Mouse (Mus musculus) megakaryocyte-erythroid progenitor cell, adult 5-6 weeks (primary cell): ENCODE data around the gene 1700025G04Rik. TPM values are rescaled to one million over a fixed set of nuclear protein-coding genes. Genes with fewer than 3 reads are reported as not detected.

Experiments used
- ATAC-seq: replicated peaks from 2 replicates; pipeline ENCODE4 v1.8.0; 2016; ENCODE audit warnings: mild to moderate bottlenecking, inconsistent platforms; ENCODE audit not compliant: severe bottlenecking, poor library complexity, low FRiP score, low TSS enrichment
- total RNA-seq, 2 experiments: library from RNA; stranded (forward) in 1 of 2; stranded (reverse) in 1 of 2; fragments of 200-1000, 215-1000 nt in 1 of 2; fragments of >200 nt in 1 of 2; fragmentation: Nextera tagmentation in 1 of 2; gene quantifications; 2 replicates each; pipeline ENCODE4 v1.2.3; 2014 to 2017

The 1700025G04Rik gene
- total RNA-seq, 2 experiments from 2014 or later = 0.04 to 2.0 TPM

GRCm38 (mm10) chr1:152039588-152039987 is 50.3 kb downstream of the 1700025G04Rik start:
- ATAC-seq = no peak

DNA sequence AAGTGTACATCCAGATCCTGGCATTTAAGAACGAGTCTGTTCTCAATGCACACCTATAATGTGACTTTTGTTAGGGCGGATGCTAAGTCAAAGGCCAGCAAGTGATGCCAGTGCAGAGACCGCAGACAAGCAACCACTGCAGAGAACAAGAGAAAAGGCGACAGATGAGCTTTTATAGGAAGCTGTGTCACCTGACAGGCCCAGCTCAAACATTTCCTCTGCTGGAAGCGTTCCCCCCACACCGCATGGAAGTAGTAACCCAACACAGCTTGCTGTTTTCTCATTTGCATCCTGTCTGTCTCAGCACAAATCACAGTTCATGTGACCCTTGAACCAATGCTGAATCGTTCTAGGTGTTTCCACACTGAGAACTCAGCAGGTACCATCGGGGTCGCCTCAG is 51.8 kb downstream of the 1700025G04Rik start:
- ATAC-seq = no peak

GRCm38 (mm10) chr1:152037589-152037988 is 52.3 kb downstream of the 1700025G04Rik start:
- 0 out of 2 replicates have a peak, but pooled peaks have one; percentile 37 for ATAC-seq

GRCm38 (mm10) chr1:152034766-152035165 is 55.2 kb downstream of the 1700025G04Rik start:
- ATAC-seq = no peak

- ATAC-seq = no peak
These were observed 56.2 kb downstream of the 1700025G04Rik start for GRCm38 (mm10) chr1:152033731-152034130.

- no peak for ATAC-seq
These were observed 57.8 kb downstream of the 1700025G04Rik start for GRCm38 (mm10) chr1:152032144-152032543.

GRCm38 (mm10) chr1:152030546-152030945 is 59.4 kb downstream of the 1700025G04Rik start:
- no peak for ATAC-seq

- ATAC-seq = no peak
These were observed 61.2 kb downstream of the 1700025G04Rik start for GRCm38 (mm10) chr1:152028718-152029117.

DNA sequence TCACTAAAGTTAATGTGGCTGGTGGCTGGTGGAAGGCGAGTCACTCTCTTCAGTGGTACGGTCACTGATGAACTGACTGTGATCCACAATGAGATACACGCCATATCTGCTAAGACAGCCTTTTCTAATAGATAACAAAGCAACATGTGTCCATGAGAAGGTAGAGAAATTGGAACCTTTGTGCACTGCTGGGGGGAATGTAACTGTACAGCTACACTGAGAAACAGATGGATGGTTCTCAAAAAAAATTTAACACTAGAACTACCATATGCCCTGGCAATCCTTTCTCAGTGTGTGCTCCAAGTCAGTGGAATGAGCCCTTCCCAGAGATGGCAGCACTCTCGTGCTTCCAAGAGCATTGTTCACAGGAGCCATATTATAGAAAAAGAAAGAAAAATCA is 63.2 kb downstream of the 1700025G04Rik start:
- no peak for ATAC-seq

GRCm38 (mm10) chr1:152025308-152025707 is 64.6 kb downstream of the 1700025G04Rik start:
- no peak for ATAC-seq

DNA sequence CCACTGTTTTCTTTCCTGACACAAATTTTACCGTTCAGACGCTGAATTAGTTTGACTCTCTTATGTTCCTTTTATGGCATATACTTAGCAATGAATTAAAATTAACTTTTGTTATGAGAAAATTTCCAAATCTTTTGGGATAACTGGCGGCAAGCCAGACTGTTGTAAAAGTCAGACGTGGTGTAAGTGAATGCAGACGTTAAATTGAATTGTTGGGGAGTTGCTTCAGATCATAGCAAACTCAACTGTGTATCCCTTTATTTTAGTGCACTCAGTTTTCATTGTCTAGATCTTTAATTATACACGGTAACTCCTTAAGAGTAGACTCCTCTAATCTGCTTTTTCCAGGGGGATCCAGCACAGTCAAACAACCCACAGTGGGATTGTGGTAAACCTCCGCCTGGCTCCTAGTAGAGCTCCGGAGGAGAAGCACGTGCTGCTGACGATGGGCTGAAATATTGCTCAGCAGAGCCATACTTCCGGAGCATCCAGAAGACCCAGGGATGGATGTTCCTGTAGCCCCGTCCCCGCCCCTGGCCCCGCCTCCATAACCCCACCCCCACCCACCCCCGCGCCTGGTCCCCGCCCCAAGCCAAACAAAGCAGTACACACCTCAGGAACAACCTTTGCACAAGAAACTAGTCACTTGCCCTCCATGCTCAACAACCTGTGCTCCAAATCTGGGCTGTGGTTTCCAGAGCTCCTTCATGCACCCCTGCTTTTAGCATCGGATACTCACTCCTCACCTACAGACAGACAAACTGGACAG is 65.7 kb downstream of the 1700025G04Rik start:
- no peak for ATAC-seq

DNA sequence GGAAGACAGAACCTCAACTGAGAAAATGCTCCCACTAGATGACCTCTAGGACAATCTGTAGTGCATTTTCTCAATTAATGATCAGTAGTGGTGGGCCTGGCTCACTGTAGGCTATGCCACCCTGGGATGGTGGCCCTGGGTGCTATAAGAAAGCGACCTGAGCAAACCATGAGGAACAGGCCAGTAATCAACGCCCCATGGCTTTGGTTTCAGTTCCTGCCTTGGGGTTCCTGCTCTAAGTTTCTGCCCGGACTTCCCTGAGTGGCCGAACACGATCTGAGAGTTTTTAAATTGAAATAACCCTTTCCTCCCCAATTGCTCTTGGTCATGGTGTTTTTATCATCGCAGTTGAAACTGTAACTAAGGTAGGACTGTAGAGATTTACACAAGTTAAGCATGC is 69.1 kb downstream of the 1700025G04Rik start:
- no peak for ATAC-seq

DNA sequence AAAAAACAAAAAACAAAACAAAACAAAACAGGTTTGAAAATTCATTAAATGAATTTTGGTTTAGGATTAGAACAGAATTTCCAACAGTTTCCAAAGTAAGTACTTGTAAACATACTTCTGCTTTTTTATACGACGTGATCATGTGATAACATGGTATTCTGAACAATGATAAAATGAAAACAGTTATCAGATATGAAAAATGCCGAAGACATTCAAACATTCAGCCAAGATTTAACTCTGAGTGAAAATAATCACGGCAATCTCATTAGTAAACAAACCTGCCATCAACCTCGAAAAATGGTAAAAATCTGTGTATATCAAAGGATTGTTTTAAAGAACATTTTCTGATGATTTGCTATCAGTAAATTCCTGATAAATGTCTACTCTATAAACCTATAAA is 69.9 kb downstream of the 1700025G04Rik start:
- no peak for ATAC-seq

- no peak for ATAC-seq
These were observed 70.7 kb downstream of the 1700025G04Rik start for GRCm38 (mm10) chr1:152019196-152019595.

GRCm38 (mm10) chr1:152018322-152018721 is 71.6 kb downstream of the 1700025G04Rik start:
- ATAC-seq = no peak

DNA sequence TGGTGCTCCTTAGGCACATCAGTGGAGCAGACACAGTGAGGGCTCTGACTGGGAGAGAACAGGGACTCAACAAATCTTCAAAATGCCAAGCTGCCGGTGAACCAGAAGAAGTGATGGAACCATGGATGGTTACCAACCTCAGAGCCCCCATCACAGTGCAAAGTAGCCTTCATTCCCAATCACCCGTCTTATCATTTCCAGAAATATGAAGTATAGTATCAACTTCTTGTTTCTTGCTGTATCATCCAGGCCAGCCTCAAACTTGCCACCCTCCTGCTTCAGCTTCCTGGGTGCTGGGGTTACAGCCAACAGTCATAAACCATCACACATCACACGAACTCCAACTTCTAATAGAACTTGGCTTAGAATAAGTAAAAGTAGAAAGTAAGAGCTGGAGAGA is 73.3 kb downstream of the 1700025G04Rik start:
- no peak for ATAC-seq

DNA sequence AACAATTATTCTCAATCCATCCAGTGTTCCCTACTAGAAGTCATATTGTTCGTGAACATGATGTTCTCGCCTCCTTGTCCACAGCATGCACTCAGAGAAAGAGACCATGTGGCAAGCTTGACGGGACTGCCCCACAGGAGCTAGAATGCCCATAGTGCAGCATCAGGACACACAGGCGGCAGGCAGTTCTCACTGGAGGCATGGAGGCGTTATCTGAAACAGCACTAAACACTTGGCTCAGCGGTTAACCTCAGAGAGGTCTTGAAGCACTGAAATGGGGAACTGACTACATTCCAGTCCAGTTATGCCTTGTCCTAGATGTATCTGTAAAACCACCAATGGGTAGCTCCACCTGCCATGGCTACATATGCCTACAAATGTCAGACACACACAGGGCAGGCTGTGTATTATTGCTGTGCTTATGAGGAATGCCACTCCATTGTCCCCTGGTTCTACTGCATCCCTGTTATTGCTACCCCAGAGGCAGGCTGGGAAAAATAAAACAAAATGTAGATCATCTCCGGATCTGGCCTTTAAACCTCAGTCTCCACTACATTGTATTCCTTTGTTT is 74.3 kb downstream of the 1700025G04Rik start:
- ATAC-seq = peak; percentile 98

GRCm38 (mm10) chr1:152011741-152012140 is 78.2 kb downstream of the 1700025G04Rik start:
- ATAC-seq = no peak

DNA sequence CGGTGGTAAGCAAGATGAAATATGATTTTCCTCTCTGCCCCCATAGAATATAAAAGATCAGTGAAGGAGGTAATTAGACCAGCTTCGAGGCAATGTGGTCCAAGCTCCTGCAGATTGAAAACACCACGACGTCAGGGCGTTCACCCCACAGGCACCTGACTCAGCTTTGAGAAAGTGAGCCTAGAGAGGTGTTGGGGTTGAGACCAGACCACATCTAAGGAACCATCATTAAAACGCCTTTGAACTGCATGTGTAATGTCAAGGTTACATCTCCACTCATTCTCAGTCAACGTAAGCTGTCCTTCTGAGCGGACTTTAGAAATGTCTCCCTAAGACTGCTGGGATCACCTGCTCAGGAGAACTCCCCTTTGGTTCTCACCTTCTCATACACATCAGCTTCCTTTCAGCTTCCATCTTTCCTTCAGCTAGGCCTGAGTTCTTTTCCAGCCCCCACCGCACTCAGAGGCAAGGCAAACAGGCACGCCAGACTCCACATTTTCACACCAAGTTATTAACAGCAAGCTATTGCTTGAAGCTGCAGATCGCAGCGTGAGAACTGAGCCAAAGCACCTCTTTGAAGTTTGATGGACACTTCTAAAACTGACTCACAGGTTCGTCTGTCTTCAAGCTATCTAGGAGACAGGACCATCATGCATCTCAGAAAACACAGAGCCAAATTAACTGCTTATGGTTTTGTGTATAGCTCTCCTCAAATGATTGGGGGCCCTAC is 79.5 kb downstream of the 1700025G04Rik start:
- no peak for ATAC-seq

GRCm38 (mm10) chr1:152008473-152008991 is 81.4 kb downstream of the 1700025G04Rik start:
- ATAC-seq = peak; percentile 53
